Mouse (Mus musculus) embryonic facial prominence, embryonic 13.5 days (tissue): ENCODE results near the gene Mier1. TPM values are rescaled to one million over a fixed set of nuclear protein-coding genes. Genes with fewer than 3 reads are reported as not detected.

Experiments
- ATAC-seq: fragments of 200-750 bp; cut with Nextera tagmentation; 2 replicates; pipeline ENCODE4 v1.8.0; 2017; ENCODE audit warnings: low read depth; ENCODE audit not compliant: insufficient number of reproducible peaks, insufficient read depth, low FRiP score, low TSS enrichment
- H3K27ac ChIP-seq: fragments of 300-500 bp; sonication (generic); 2 replicates; pipeline ENCODE4 v1.5.1; 2015; ENCODE audit warnings: moderate library complexity, mild to moderate bottlenecking, inconsistent platforms
- H3K27me3 ChIP-seq: fragments of 300-500 bp; sonication (generic); 2 replicates; pipeline ENCODE4 v1.6.1; 2015; ENCODE audit warnings: mild to moderate bottlenecking, inconsistent platforms
- H3K36me3 ChIP-seq: fragments of 300-500 bp; sonication (generic); 2 replicates; pipeline ENCODE4 v1.6.1; 2015; ENCODE audit warnings: mild to moderate bottlenecking, inconsistent platforms
- H3K4me1 ChIP-seq: fragments of 300-500 bp; sonication (generic); 2 replicates; pipeline ENCODE4 v1.6.1; 2015; ENCODE audit warnings: inconsistent platforms
- H3K4me2 ChIP-seq: fragments of 300-500 bp; sonication (generic); 2 replicates; pipeline ENCODE4 v1.6.1; 2015; ENCODE audit warnings: moderate library complexity, mild to moderate bottlenecking, inconsistent platforms
- H3K4me3 ChIP-seq: fragments of 300-500 bp; sonication (generic); 2 replicates; pipeline ENCODE4 v1.5.1; 2015; ENCODE audit warnings: mild to moderate bottlenecking, inconsistent platforms
- H3K9ac ChIP-seq: fragments of 300-500 bp; sonication (generic); 2 replicates; pipeline ENCODE4 v1.6.1; 2015; ENCODE audit warnings: mild to moderate bottlenecking, inconsistent platforms
- H3K9me3 ChIP-seq: fragments of 300-500 bp; sonication (generic); 2 replicates; pipeline ENCODE4 v1.6.1; 2016; ENCODE audit warnings: inconsistent platforms
- WGBS: fragments of 180-500 bp; shearing (Covaris S2); methylation state at CpG from one replicate; pipeline ENCODE4 v1.1.7; 2015; ENCODE audit warnings: mixed read lengths; 5-methylcytosine and 5-hydroxymethylcytosine counted together
- polyA plus RNA-seq: library from polyadenylated mRNA; unstranded; fragments of >200 nt; fragmentation: Nextera tagmentation; extraction: Ambion mirVana; gene quantifications from 2 replicates; pipeline ENCODE4 v1.2.1, GENCODE M21; 2015

Mier1 gene
- polyA plus RNA-seq, 1 experiment from 2014 or later, result 58.4 TPM

DNA sequence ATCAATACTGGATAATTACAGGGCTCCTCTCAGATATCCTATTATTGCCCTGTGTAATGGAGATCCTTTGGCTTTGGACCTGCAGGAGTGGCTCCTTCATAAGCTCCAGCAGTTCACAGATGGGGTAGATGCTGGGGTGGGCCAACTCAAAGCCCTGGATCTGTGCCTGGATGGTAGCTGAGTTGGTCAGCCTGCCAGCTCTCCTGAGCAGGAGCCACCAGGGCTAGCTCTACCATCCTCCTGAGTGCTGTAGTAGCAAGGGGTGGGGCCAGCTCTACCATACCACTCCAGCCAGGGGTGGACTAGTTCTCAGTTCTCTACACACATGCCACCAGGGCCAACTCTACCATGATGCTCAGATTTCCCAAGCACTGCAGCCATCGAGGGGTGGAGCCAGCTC, 85.9 kb downstream of the Mier1 start:
- peaks cover 72% of the 10 kb centered on the region for H3K36me3 ChIP-seq
- H3K4me3 ChIP-seq, result no peak overlapping the region
- 90% methylated on average over 1 of the region's 1 CpGs for whole genome bisulfite sequencing
- no peaks in the 10 kb centered on the region for H3K9me3 ChIP-seq
- no peak overlapping the region for H3K9ac ChIP-seq
- H3K27ac ChIP-seq, result no peak overlapping the region
- H3K4me2 ChIP-seq, result no peak overlapping the region
- H3K4me1 ChIP-seq, result no peaks in the 10 kb centered on the region
- no peak for ATAC-seq
- no peaks in the 10 kb centered on the region for H3K27me3 ChIP-seq

- no peak for ATAC-seq
- WGBS, result 92% methylated on average over 2 of the region's 2 CpGs
- H3K36me3 ChIP-seq, result peaks cover 77% of the 10 kb centered on the region
Measured at GRCm38 (mm10) chr4:103203646-103204045, 89.5 kb downstream of the Mier1 start.

DNA sequence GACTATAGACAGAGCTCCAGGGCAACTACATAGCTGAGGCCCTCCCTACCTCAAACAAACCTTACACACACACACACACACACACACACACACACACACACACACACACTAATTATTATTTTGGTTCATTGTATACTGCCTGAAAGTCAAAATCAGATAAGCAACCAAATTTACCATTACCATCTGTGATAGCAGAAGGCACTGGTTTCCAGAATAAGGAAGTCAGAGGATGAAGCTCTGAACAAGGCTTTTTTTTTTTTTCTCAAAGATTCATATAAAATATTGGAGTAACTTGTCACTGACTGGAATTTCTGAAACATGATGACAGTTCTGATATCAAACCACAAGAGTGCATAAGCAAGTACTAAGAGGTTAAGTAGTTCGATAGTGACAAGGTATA, 94.4 kb downstream of the Mier1 start:
- Histone ChIP-seq H3K27ac (no peak overlapping the region), H3K27me3 (no peaks in the 10 kb centered on the region), H3K36me3 (peaks cover 61% of the 10 kb centered on the region), H3K4me2 (no peak overlapping the region), H3K4me1 (peaks cover 8% of the 10 kb centered on the region), H3K9ac (no peak overlapping the region), H3K9me3 (no peaks in the 10 kb centered on the region), H3K4me3 (no peak overlapping the region)
- ATAC-seq, result no peak
- WGBS, result 78% methylated on average over 1 of the region's 1 CpGs

More at GRCm38 (mm10) chr4:103203646-103204045, 89.5 kb downstream of the Mier1 start:
- no peak overlapping the region for H3K27ac ChIP-seq
- no peaks in the 10 kb centered on the region for H3K4me1 ChIP-seq
- no peak overlapping the region for H3K4me2 ChIP-seq
- no peaks in the 10 kb centered on the region for H3K9me3 ChIP-seq
- H3K9ac ChIP-seq, result no peak overlapping the region
- H3K27me3 ChIP-seq, result no peaks in the 10 kb centered on the region
- no peak overlapping the region for H3K4me3 ChIP-seq

GRCm38 (mm10) chr4:103213859-103214497, 99.8 kb downstream of the Mier1 start:
- Histone ChIP-seq H3K9ac (peak overlapping the region; percentile 98), H3K27ac (peak overlapping the region; percentile 99), H3K4me1 (peaks cover 26% of the 10 kb centered on the region), H3K4me3 (peak overlapping the region; percentile 92), H3K4me2 (peak overlapping the region; percentile 72), H3K27me3 (no peaks in the 10 kb centered on the region), H3K9me3 (no peaks in the 10 kb centered on the region), H3K36me3 (peaks cover 17% of the 10 kb centered on the region)
- no peak for ATAC-seq
- 1% methylated on average over 30 of the region's 30 CpGs for whole genome bisulfite sequencing

- ATAC-seq, result peak; percentile 68
- peak overlapping the region; percentile 98 for H3K9ac ChIP-seq
- WGBS, result 0% methylated on average over 48 of the region's 48 CpGs
- peak overlapping the region; percentile 92 for H3K4me3 ChIP-seq
- peaks cover 12% of the 10 kb centered on the region for H3K36me3 ChIP-seq
- H3K4me1 ChIP-seq, result peaks cover 29% of the 10 kb centered on the region
- H3K27me3 ChIP-seq, result no peaks in the 10 kb centered on the region
- peak overlapping the region; percentile 99 for H3K27ac ChIP-seq
- H3K4me2 ChIP-seq, result peak overlapping the region; percentile 72
- H3K9me3 ChIP-seq, result no peaks in the 10 kb centered on the region
Measured at GRCm38 (mm10) chr4:103214498-103214924, 100.3 kb downstream of the Mier1 start.

Other genes with a start within 250 kb of the Mier1 start
- gene Tctex1d1, start 135.8 kb upstream of the Mier1 start, polyA plus RNA-seq, result 0.42 and 1.5 TPM in 2 replicates
- not detected in 2 replicates for gene Insl5, start 87.5 kb upstream of the Mier1 start, polyA plus RNA-seq
- 4.5 and 5.9 TPM in 2 replicates for gene Wdr78, start 165 bp downstream of the Mier1 start, polyA plus RNA-seq
- gene Slc35d1, start 100.8 kb downstream of the Mier1 start, polyA plus RNA-seq, result 12.9 and 18.1 TPM in 2 replicates
- gene 4921539E11Rik, start 176.5 kb downstream of the Mier1 start, polyA plus RNA-seq, result not detected in 2 replicates
- gene Oma1, start 199.4 kb downstream of the Mier1 start, polyA plus RNA-seq, result 14.9 and 17.9 TPM in 2 replicates